Mouse (Mus musculus) midbrain, postnatal 0 days (tissue): ENCODE results near the gene Syde1. TPM values are rescaled to one million over a fixed set of nuclear protein-coding genes. Genes with fewer than 3 reads are reported as not detected.
A peak's percentile ranks its signal among the peaks of the same experiment; 100 is the strongest.

Source experiments
- ATAC-seq: fragments of 200-750 bp; cut with Nextera tagmentation; 2 replicates; pipeline ENCODE4 v1.8.0; 2017; ENCODE audit warnings: moderate number of reproducible peaks, mild to moderate bottlenecking, moderate TSS enrichment, moderate library complexity; ENCODE audit not compliant: low FRiP score
- DNase-seq: peaks from one replicate; pipeline ENCODE4 v3.0.0-alpha.2; 2015; ENCODE audit warnings: low spot score
- H3K27ac ChIP-seq: fragments of 300-500 bp; sonication (generic); 2 replicates; pipeline ENCODE4 v1.5.1; 2014; ENCODE audit warnings: low read depth, mild to moderate bottlenecking, low read length, mixed read lengths
- H3K27me3 ChIP-seq: fragments of 300-500 bp; sonication (generic); 2 replicates; pipeline ENCODE4 v1.6.1; 2014; ENCODE audit warnings: low read length, control low read depth, mixed read lengths; ENCODE audit not compliant: insufficient read depth
- H3K36me3 ChIP-seq: fragments of 300-500 bp; sonication (generic); 2 replicates; pipeline ENCODE4 v1.6.1; 2014; ENCODE audit warnings: low read length, control low read depth, mixed read lengths; ENCODE audit not compliant: insufficient read depth
- H3K4me1 ChIP-seq: fragments of 300-500 bp; sonication (generic); 2 replicates; pipeline ENCODE4 v1.6.1; 2014; ENCODE audit warnings: mild to moderate bottlenecking, control low read depth, antibody characterized with exemption, low read length, mixed read lengths; ENCODE audit not compliant: insufficient read depth
- H3K4me2 ChIP-seq: fragments of 300-500 bp; sonication (generic); 2 replicates; pipeline ENCODE4 v1.6.1; 2014; ENCODE audit warnings: low read depth, mild to moderate bottlenecking, low read length, mixed read lengths; ENCODE audit not compliant: poor library complexity, severe bottlenecking
- H3K4me3 ChIP-seq: fragments of 300-500 bp; sonication (generic); 2 replicates; pipeline ENCODE4 v1.5.1; 2014; ENCODE audit warnings: low read depth, mild to moderate bottlenecking, low read length, moderate library complexity
- H3K9ac ChIP-seq: fragments of 300-500 bp; sonication (generic); replicated peaks from 2 replicates; pipeline ENCODE4 v1.6.1; 2014; ENCODE audit warnings: mild to moderate bottlenecking, low read length, moderate library complexity, mixed read lengths; ENCODE audit not compliant: poor library complexity, severe bottlenecking
- H3K9me3 ChIP-seq: fragments of 300-500 bp; sonication (generic); 2 replicates; pipeline ENCODE4 v1.6.1; 2016; ENCODE audit warnings: low read length, control low read depth
- CTCF ChIP-seq: IDR thresholded peaks from 2 replicates; pipeline ENCODE4 v1.5.1; 2016; ENCODE audit warnings: antibody characterized with exemption, mild to moderate bottlenecking
- WGBS: fragments of 180-500 bp; shearing (Covaris S2); extraction: QIAGEN DNeasy Blood & Tissue Kit; methylation state at CpG from one replicate; pipeline ENCODE4 v1.1.7; 2014; 5-methylcytosine and 5-hydroxymethylcytosine counted together
- polyA plus RNA-seq: library from polyadenylated mRNA; unstranded; fragments of >200 nt; fragmentation: Nextera tagmentation; extraction: Ambion mirVana; gene quantifications from 2 replicates; pipeline ENCODE4 v1.2.1, GENCODE M21; 2015
- total RNA-seq: library from RNA; depleted of rRNA; stranded (reverse); fragments of >200 nt; gene quantifications from 2 replicates; pipeline ENCODE4 v1.2.3, GENCODE M21; 2014; rRNA removed

The Syde1 gene
- total and polyA plus RNA-seq, 2 experiments from 2014 or later: 3.1 to 6.6 TPM

DNA sequence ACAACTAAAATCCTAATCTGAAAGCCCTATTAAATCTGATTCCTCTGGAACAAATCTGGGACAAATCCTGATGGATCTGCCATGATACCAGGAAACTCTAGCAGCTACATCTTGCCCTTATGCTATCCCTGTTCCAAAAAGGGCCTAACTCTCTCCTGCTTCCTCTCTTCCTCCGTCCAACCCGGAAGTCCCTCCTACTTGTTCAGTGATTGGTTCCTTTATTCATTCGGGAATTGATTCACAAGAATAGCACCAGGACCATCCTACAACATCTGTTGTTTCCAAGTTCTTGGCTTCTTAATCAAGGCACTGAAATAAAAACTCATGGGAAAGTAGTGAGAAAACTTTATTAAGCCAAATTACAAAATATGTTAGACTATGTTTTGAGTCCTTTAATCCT, 22.6 kb downstream of the Syde1 start:
- H3K27ac ChIP-seq: no peak overlapping the region
- H3K27me3 ChIP-seq: no peaks in the 10 kb centered on the region
- DNase-seq (no peak), ATAC-seq (no peak)
- TF ChIP-seq CTCF: no peak
- H3K36me3 ChIP-seq: no peaks in the 10 kb centered on the region
- H3K4me1 ChIP-seq: no peaks in the 10 kb centered on the region
- H3K9me3 ChIP-seq: no peaks in the 10 kb centered on the region
- H3K9ac ChIP-seq: no peak overlapping the region
- 88% methylated on average over 3 of the region's 3 CpGs for WGBS
- no peak overlapping the region for H3K4me2 ChIP-seq
- no peak overlapping the region for H3K4me3 ChIP-seq

DNA sequence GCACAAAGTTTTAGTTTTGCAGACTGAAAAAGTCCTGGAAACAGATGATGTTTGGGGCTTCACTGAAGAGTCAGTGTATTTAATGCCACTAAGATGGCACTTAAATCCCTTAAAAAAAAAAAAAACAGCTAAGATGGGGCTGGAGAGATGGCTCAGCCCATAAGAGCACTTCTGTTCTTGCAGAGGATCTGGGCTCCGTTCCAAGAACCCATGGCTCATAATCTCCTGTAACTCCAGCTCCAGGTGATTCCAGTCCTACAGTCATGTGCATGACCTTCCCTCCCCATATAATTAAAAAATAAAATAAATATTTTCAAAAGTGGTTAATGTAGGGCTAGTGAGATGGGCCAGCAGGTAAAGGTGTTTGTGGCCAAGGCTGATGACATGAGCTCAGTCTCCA, 26.7 kb downstream of the Syde1 start:
- TF ChIP-seq CTCF: no peak
- no peak overlapping the region for H3K4me3 ChIP-seq
- H3K4me2 ChIP-seq: no peak overlapping the region
- DNase-seq (no peak), ATAC-seq (no peak)
- H3K9ac ChIP-seq: no peak overlapping the region
- WGBS: 88% methylated on average over 1 of the region's 1 CpGs
- H3K27ac ChIP-seq: no peak overlapping the region
- no peaks in the 10 kb centered on the region for H3K4me1 ChIP-seq
- H3K27me3 ChIP-seq: no peaks in the 10 kb centered on the region
- H3K36me3 ChIP-seq: no peaks in the 10 kb centered on the region
- no peaks in the 10 kb centered on the region for H3K9me3 ChIP-seq

DNA sequence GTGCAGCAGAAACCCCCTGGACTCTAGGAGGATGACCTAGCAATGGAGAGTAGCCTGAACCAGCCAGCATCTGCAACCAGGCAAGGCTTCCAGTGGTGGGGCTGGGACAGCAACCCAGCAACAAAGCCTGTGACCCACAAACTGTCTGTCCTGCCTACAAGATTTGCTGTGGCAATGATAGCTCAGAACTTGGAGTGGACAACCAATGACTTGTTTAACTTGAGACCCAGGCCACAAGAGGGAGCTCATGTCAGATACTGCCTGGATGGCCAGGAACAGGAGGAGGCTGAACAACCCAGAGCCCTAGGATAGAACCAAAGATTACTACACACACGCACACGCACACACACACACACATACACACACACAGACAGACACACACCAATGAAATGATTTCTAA, 50.8 kb downstream of the Syde1 start:
- ATAC-seq (no peak), DNase-seq (peak; percentile 10)
- no peak overlapping the region for H3K9ac ChIP-seq
- H3K27me3 ChIP-seq: no peaks in the 10 kb centered on the region
- WGBS: 75% methylated on average over 2 of the region's 2 CpGs
- H3K36me3 ChIP-seq: no peaks in the 10 kb centered on the region
- H3K4me1 ChIP-seq: no peaks in the 10 kb centered on the region
- no peak overlapping the region for H3K4me2 ChIP-seq
- H3K9me3 ChIP-seq: no peaks in the 10 kb centered on the region
- no peak overlapping the region for H3K27ac ChIP-seq
- TF ChIP-seq CTCF: peak; percentile 39
- H3K4me3 ChIP-seq: no peak overlapping the region

Other genes with a start within 250 kb of the Syde1 start
- gene Agpat3, start 239.5 kb downstream of the Syde1 start, total RNA-seq: 106 and 137 TPM in 2 replicates
- 91.7 and 96.8 TPM in 2 replicates for gene Agpat3, start 239.5 kb downstream of the Syde1 start, polyA plus RNA-seq
- gene Rrp1, start 178.9 kb downstream of the Syde1 start, total RNA-seq: 219 and 237 TPM in 2 replicates
- 439 and 462 TPM in 2 replicates for gene Rrp1, start 178.9 kb downstream of the Syde1 start, polyA plus RNA-seq
- 89.2 and 104 TPM in 2 replicates for gene Cstb, start 166.3 kb downstream of the Syde1 start, total RNA-seq
- gene Cstb, start 166.3 kb downstream of the Syde1 start, polyA plus RNA-seq: 126 and 131 TPM in 2 replicates
- gene Pdxk, start 127.0 kb downstream of the Syde1 start, total RNA-seq: 73.9 and 74.7 TPM in 2 replicates
- gene Pdxk, start 127.0 kb downstream of the Syde1 start, polyA plus RNA-seq: 52.6 and 59.3 TPM in 2 replicates
- gene Olfr1358, start 74.5 kb downstream of the Syde1 start, total RNA-seq: not detected in 2 replicates
- not detected in 2 replicates for gene Olfr1358, start 74.5 kb downstream of the Syde1 start, polyA plus RNA-seq
- 50.1 and 68.2 TPM in 2 replicates for gene Ilvbl, start 17.6 kb downstream of the Syde1 start, total RNA-seq
- gene Ilvbl, start 17.6 kb downstream of the Syde1 start, polyA plus RNA-seq: 82.1 and 92.3 TPM in 2 replicates
- not detected in 2 replicates for gene Olfr1357, start 26.1 kb upstream of the Syde1 start, total RNA-seq
- gene Olfr1357, start 26.1 kb upstream of the Syde1 start, polyA plus RNA-seq: not detected in 2 replicates
- gene Casp14, start 126.3 kb upstream of the Syde1 start, total RNA-seq: 0.44 TPM in 1 of 2 replicates, not detected in the other
- not detected in 2 replicates for gene Casp14, start 126.3 kb upstream of the Syde1 start, polyA plus RNA-seq
- 0.22 TPM in 1 of 2 replicates, not detected in the other for gene Ccdc105, start 161.1 kb upstream of the Syde1 start, total RNA-seq
- 0.23 and 0.26 TPM in 2 replicates for gene Ccdc105, start 161.1 kb upstream of the Syde1 start, polyA plus RNA-seq
- gene Slc1a6, start 188.5 kb upstream of the Syde1 start, total RNA-seq: 45.9 and 66.1 TPM in 2 replicates
- gene Slc1a6, start 188.5 kb upstream of the Syde1 start, polyA plus RNA-seq: 30.7 and 33.4 TPM in 2 replicates